Mouse (Mus musculus): ENCODE data around the gene S100pbp. TPM values are rescaled to one million over a fixed set of nuclear protein-coding genes. Genes with fewer than 3 reads are reported as not detected.

S100pbp gene
- total and polyA plus RNA-seq, 3 experiments, result 6.4 to 21.4 (median 21.1) TPM

GRCm38 (mm10) chr4:129102133-129102829, 87.2 kb downstream of the S100pbp start:
- DNase-seq, result no peak

Other genes starting within 250 kb of the S100pbp start
- 10 to 100 TPM; 36.2 to 55.1 TPM for gene Azin2, start 227.3 kb downstream of the S100pbp start, total RNA-seq (2021)
- gene Azin2, start 227.3 kb downstream of the S100pbp start, polyA plus RNA-seq (2012; rRNA removed), result 39.0 and 45.9 TPM in 2 replicates
- gene Ak2, start 197.8 kb downstream of the S100pbp start, total RNA-seq (2021), result 100 to 1,000 TPM; 111 to 154 TPM
- 42.0 and 51.8 TPM in 2 replicates for gene Ak2, start 197.8 kb downstream of the S100pbp start, polyA plus RNA-seq (2012; rRNA removed)
- 10 to 100 TPM; 33.4 to 39.6 TPM for gene Rnf19b, start 131.5 kb downstream of the S100pbp start, total RNA-seq (2021)
- gene Rnf19b, start 131.5 kb downstream of the S100pbp start, polyA plus RNA-seq (2012; rRNA removed), result 69.1 and 74.7 TPM in 2 replicates
- not detected for gene Tmem54, start 84.2 kb downstream of the S100pbp start, total RNA-seq (2021)
- not detected in 2 replicates for gene Tmem54, start 84.2 kb downstream of the S100pbp start, polyA plus RNA-seq (2012; rRNA removed)
- 1 to 10 TPM in 1 of 2 experiments, under 1 TPM in 1; 0.66 to 1.1 TPM for gene Hpca, start 67.7 kb downstream of the S100pbp start, total RNA-seq (2021)
- 1.4 and 2.6 TPM in 2 replicates for gene Hpca, start 67.7 kb downstream of the S100pbp start, polyA plus RNA-seq (2012; rRNA removed)
- gene Fndc5, start 52.7 kb downstream of the S100pbp start, total RNA-seq (2021), result 1 to 10 TPM; 3.1 to 7.4 TPM
- gene Fndc5, start 52.7 kb downstream of the S100pbp start, polyA plus RNA-seq (2012; rRNA removed), result 2.6 and 5.7 TPM in 2 replicates
- 10 to 100 TPM; 84.8 to 98.6 TPM for gene Yars, start within 50 bp of the S100pbp start, total RNA-seq (2021)
- 7.2 and 11.2 TPM in 2 replicates for gene Yars, start within 50 bp of the S100pbp start, polyA plus RNA-seq (2012; rRNA removed)
- gene C77080, start 71.7 kb upstream of the S100pbp start, total RNA-seq (2021), result 10 to 100 TPM; 15.5 to 30.5 TPM
- gene C77080, start 71.7 kb upstream of the S100pbp start, polyA plus RNA-seq (2012; rRNA removed), result 20.4 and 21.3 TPM in 2 replicates
- gene Sync, start 97.9 kb upstream of the S100pbp start, total RNA-seq (2021), result under 1 TPM; 0.66 to 0.97 TPM
- gene Sync, start 97.9 kb upstream of the S100pbp start, polyA plus RNA-seq (2012; rRNA removed), result 0.11 and 0.32 TPM in 2 replicates
- 100 to 1,000 TPM; 116 to 144 TPM for gene Rbbp4, start 145.6 kb upstream of the S100pbp start, total RNA-seq (2021)
- 9.7 and 10.4 TPM in 2 replicates for gene Rbbp4, start 145.6 kb upstream of the S100pbp start, polyA plus RNA-seq (2012; rRNA removed)
- 10 to 100 TPM; 42.7 to 48.4 TPM for gene Zbtb8os, start 146.0 kb upstream of the S100pbp start, total RNA-seq (2021)
- 4.1 and 5.3 TPM in 2 replicates for gene Zbtb8os, start 146.0 kb upstream of the S100pbp start, polyA plus RNA-seq (2012; rRNA removed)
- 1 to 10 TPM; 6.1 to 6.4 TPM for gene Zbtb8a, start 188.4 kb upstream of the S100pbp start, total RNA-seq (2021)
- gene Zbtb8a, start 188.4 kb upstream of the S100pbp start, polyA plus RNA-seq (2012; rRNA removed), result 2.4 and 2.7 TPM in 2 replicates